Mouse (Mus musculus): ENCODE data around the gene Trpm4.

GRCm38 (mm10) chr7:45272786-45273412 is 60.7 kb downstream of the Trpm4 start:
- TF ChIP-seq GATA1 (IDR thresholded peaks at IDR 0.05; ENCODE audit: borderline replicate concordance, low read length) (no peak), FLI1 (IDR thresholded peaks at IDR 0.05; ENCODE audit: low read length) (no peak)

Measured in megakaryocyte, embryonic 14.5 days (primary cell).